9 mouse cellular contexts compared by ENCODE assay signal in the genomic region with DNA sequence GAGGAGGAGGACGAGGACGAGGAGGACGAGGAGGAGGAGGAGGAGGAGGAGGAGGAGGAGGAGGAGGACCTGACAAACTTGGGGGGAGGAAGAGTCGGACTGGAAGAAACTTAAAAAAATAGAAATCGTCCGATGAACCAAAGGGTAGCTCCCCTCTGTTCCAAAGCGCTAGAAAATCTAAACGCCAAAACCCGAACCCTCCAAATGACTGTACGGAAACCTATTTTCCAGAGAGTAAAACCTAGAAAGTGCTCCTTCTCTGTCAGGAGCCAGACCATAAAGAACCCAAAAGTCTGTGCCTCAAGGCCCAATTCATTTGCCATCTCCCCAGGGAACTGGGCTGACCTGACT. TPM values are rescaled to one million over a fixed set of nuclear protein-coding genes. Genes with fewer than 3 reads are reported as not detected.
A peak's percentile ranks its signal among the peaks of the same experiment; 100 is the strongest.
DNase-seq lines count a peak whose midpoint lies in the region; ATAC-seq and TF ChIP-seq lines count a peak whose summit lies in the region.
"Had no signal": no experiment of that assay in that cellular context is flagged by ENCODE, and none has a peak within 500 bp of the region (broad histone marks: within the 10 kb centered on the region; RNA-seq: fewer than 3 reads in every experiment).

No protein-coding gene starts in this region.

- H3K4me2 ChIP-seq in heart, postnatal 0 days (ENCODE audit: low read depth, low read length): peak overlapping the region; percentile 58
- peak overlapping the region; percentile 53 for H3K4me2 ChIP-seq in hindbrain, embryonic 12.5 days (replicated peaks)
- H3K4me2 ChIP-seq in midbrain, embryonic 12.5 days (replicated peaks): peak overlapping the region; percentile 70

- H3K9ac ChIP-seq in heart, postnatal 0 days (replicated peaks; ENCODE audit: low read depth, low read length): peak overlapping the region; percentile 69
- peak overlapping the region; percentile 90 for H3K9ac ChIP-seq in MEL (ENCODE audit: control insufficient read depth, low read depth, low read length, poor library complexity, severe bottlenecking)
- peak overlapping the region; percentile 50 for H3K9ac ChIP-seq in hindbrain, embryonic 12.5 days
- H3K9ac ChIP-seq in midbrain, embryonic 12.5 days (replicated peaks): peak overlapping the region; percentile 63

- no peak for TF ChIP-seq CTCF in heart, postnatal 0 days (IDR thresholded peaks at IDR 0.05; ENCODE audit: low read depth)
- no peak; a peak in 1 of 6 replicates for TF ChIP-seq CTCF in MEL (IDR thresholded peaks at IDR 0.05 in 2 of 3, conservative IDR thresholded peaks at IDR 0.05 in 1 of 3; ENCODE audit: control insufficient read depth in 1 of 3, insufficient read depth in 1 of 3, low read depth in 2 of 3, low read length in 3 of 3, poor library complexity in 1 of 3, severe bottlenecking in 1 of 3)

- WGBS in heart, postnatal 0 days: 60% methylated on average over 7 of the region's 10 CpGs
- 56% methylated on average over 7 of the region's 10 CpGs for WGBS in hindbrain, embryonic 12.5 days
- WGBS in midbrain, embryonic 12.5 days: 59% methylated on average over 7 of the region's 10 CpGs

- no peaks in the 10 kb centered on the region for H3K9me3 ChIP-seq in heart, postnatal 0 days (replicated peaks; ENCODE audit: control insufficient read depth, low read length)
- H3K9me3 ChIP-seq in MEL (replicated peaks; ENCODE audit: insufficient read depth, low read length): no peaks in the 10 kb centered on the region
- no peaks in the 10 kb centered on the region for H3K9me3 ChIP-seq in hindbrain, embryonic 12.5 days (replicated peaks)
- no peaks in the 10 kb centered on the region for H3K9me3 ChIP-seq in midbrain, embryonic 12.5 days

- no peak for TF ChIP-seq EP300 in heart, postnatal 0 days (IDR thresholded peaks at IDR 0.05; ENCODE audit: low read depth)
- TF ChIP-seq EP300 in MEL (IDR thresholded peaks at IDR 0.05; ENCODE audit: low read depth in 1 of 2, low read length in 2 of 2): no peak

- 0 out of 2 replicates have a peak, but pooled peaks cover 13% of the 10 kb centered on the region for H3K4me1 ChIP-seq in heart, postnatal 0 days (ENCODE audit: control insufficient read depth, insufficient read depth)
- peaks cover 0 to 12% of the 10 kb centered on the region in 2 experiments; a peak in 3 of 4 replicates for H3K4me1 ChIP-seq in MEL (ENCODE audit: control insufficient read depth in 1 of 2, insufficient read depth in 2 of 2, low read length in 2 of 2)
- H3K4me1 ChIP-seq in hindbrain, embryonic 12.5 days: peaks cover 15% of the 10 kb centered on the region
- peaks cover 20% of the 10 kb centered on the region for H3K4me1 ChIP-seq in midbrain, embryonic 12.5 days

- H3K4me3 ChIP-seq in heart, postnatal 0 days (ENCODE audit: low read depth, low read length): peak overlapping the region; percentile 54
- H3K4me3 ChIP-seq in MEL (ENCODE audit: control insufficient read depth in 1 of 2, insufficient read depth in 1 of 2, low read depth in 2 of 2, low read length in 2 of 2): peak overlapping the region; percentile 65 to 79
- peak overlapping the region; percentile 49 for H3K4me3 ChIP-seq in hindbrain, embryonic 12.5 days
- peak overlapping the region; percentile 75 for H3K4me3 ChIP-seq in midbrain, embryonic 12.5 days

- no peak for DNase-seq in heart, postnatal 0 days (ENCODE audit: low spot score)
- DNase-seq in heart, postnatal 25 days (ENCODE audit: low spot score): no peak
- no peak for DNase-seq in MEL (ENCODE audit: low read depth, low spot score)
- DNase-seq in cerebellum, adult 9-11 months: no peak
- no peak for DNase-seq in spleen, postnatal 4 days (ENCODE audit: low spot score in 2 of 2)
- DNase-seq in thymus, postnatal 0 days (ENCODE audit: low spot score): no peak

- no peaks in the 10 kb centered on the region for H3K36me3 ChIP-seq in heart, postnatal 0 days (replicated peaks; ENCODE audit: control insufficient read depth, insufficient read depth, low read length)
- peaks cover 0 to 10% of the 10 kb centered on the region in 2 experiments; a peak in 2 of 4 replicates for H3K36me3 ChIP-seq in MEL (ENCODE audit: control insufficient read depth in 1 of 2, insufficient read depth in 2 of 2, low read length in 2 of 2)
- no peaks in the 10 kb centered on the region for H3K36me3 ChIP-seq in hindbrain, embryonic 12.5 days
- H3K36me3 ChIP-seq in midbrain, embryonic 12.5 days: no peaks in the 10 kb centered on the region

- no peak for TF ChIP-seq RAD21 in MEL (IDR thresholded peaks at IDR 0.05; ENCODE audit: low read depth, low read length)

- intact Hi-C loops in heart, postnatal 25 days (cut with DNase I): no loop called here

- no peaks in the 10 kb centered on the region; the same call in 1 of the 2 replicates for H3K79me2 ChIP-seq in MEL (ENCODE audit: control insufficient read depth, insufficient read depth, low read length, poor library complexity)

- no peaks in the 10 kb centered on the region for H3K27me3 ChIP-seq in heart, postnatal 0 days (ENCODE audit: control insufficient read depth, insufficient read depth, low read length)
- H3K27me3 ChIP-seq in MEL (ENCODE audit: control insufficient read depth in 1 of 2, insufficient read depth in 2 of 2, low read length in 2 of 2): no peaks in the 10 kb centered on the region
- peaks cover 25% of the 10 kb centered on the region; the same call in 1 of the 2 replicates for H3K27me3 ChIP-seq in hindbrain, embryonic 12.5 days
- H3K27me3 ChIP-seq in midbrain, embryonic 12.5 days: peaks cover 29% of the 10 kb centered on the region

- no peak for ATAC-seq in heart, postnatal 0 days (ENCODE audit: insufficient read depth, low read depth)
- ATAC-seq in hindbrain, embryonic 12.5 days (ENCODE audit: low FRiP score): no peak
- ATAC-seq in midbrain, embryonic 12.5 days (ENCODE audit: low FRiP score, low read depth): no peak; the same call in 1 of the 2 replicates

- H3K27ac ChIP-seq in heart, postnatal 0 days (ENCODE audit: low read depth): peak overlapping the region; percentile 98
- peak overlapping the region; percentile 96 for H3K27ac ChIP-seq in MEL (ENCODE audit: control insufficient read depth, low read depth, low read length)
- H3K27ac ChIP-seq in hindbrain, embryonic 12.5 days: peak overlapping the region; percentile 92
- H3K27ac ChIP-seq in midbrain, embryonic 12.5 days (replicated peaks): peak overlapping the region; percentile 93

- no peak for TF ChIP-seq POLR2A in MEL (IDR thresholded peaks at IDR 0.05; ENCODE audit: control insufficient read depth in 1 of 2, insufficient read depth in 1 of 2, low read depth in 1 of 2, low read length in 2 of 2, poor library complexity in 1 of 2)

TF ChIP-seq in MEL, 35 proteins besides CTCF, POLR2A, EP300 and RAD21 (continues in another document):
- TF ChIP-seq MXI1 (IDR thresholded peaks at IDR 0.05; ENCODE audit: low read depth, low read length) (no peak), SIN3A (IDR thresholded peaks at IDR 0.05; ENCODE audit: low read length) (no peak), USF2 (IDR thresholded peaks at IDR 0.05; ENCODE audit: borderline replicate concordance in 1 of 2, insufficient read depth in 1 of 2, low read depth in 1 of 2, low read length in 2 of 2) (no peak)

RNA-seq across cellular contexts. Expression of gene Ctdsp1, which starts 5.0 kb away (rescaled TPM):
- total RNA-seq in heart, postnatal 0 days (2014; rRNA removed; ENCODE audit: low replicate concordance): 82.6 and 106 TPM in 2 replicates
- polyA plus RNA-seq in heart, postnatal 0 days (2015; fragmentation: Nextera tagmentation; extraction: Ambion mirVana): 38.0 and 38.4 TPM in 2 replicates
- 100 to 1,000 TPM; 123 to 139 TPM for total RNA-seq in heart, postnatal 25 days (2021)
- 18.0 TPM in 2 replicates for total RNA-seq in MEL (2012; rRNA removed)
- 10 to 100 TPM in 1 of 2 experiments, not detected in 1; 69.8 TPM for polyA plus RNA-seq in MEL (2012; ENCODE audit: insufficient read depth in 1 of 2, insufficient read length in 2 of 2, low read depth in 1 of 2, low replicate concordance in 2 of 2, missing spikeins in 1 of 2)
- 38.8 and 39.2 TPM in 2 replicates for polyA plus RNA-seq in hindbrain, embryonic 12.5 days (2016; fragmentation: Nextera tagmentation; extraction: Ambion mirVana)
- polyA plus RNA-seq in midbrain, embryonic 12.5 days (2016; fragmentation: Nextera tagmentation; extraction: Ambion mirVana): 28.9 and 31.0 TPM in 2 replicates
- polyA plus RNA-seq in thymus, postnatal 0 days (2015; fragmentation: Nextera tagmentation; extraction: Ambion mirVana): 55.5 and 56.1 TPM in 2 replicates

RNA-seq across cellular contexts. Expression of gene Slc11a1, which starts 11.3 kb away (rescaled TPM):
- 2.0 and 2.5 TPM in 2 replicates for total RNA-seq in heart, postnatal 0 days (2014; rRNA removed; ENCODE audit: low replicate concordance)
- 1.6 and 1.8 TPM in 2 replicates for polyA plus RNA-seq in heart, postnatal 0 days (2015; fragmentation: Nextera tagmentation; extraction: Ambion mirVana)
- 1 to 10 TPM; 2.5 to 3.2 TPM for total RNA-seq in heart, postnatal 25 days (2021)
- 0.26 TPM in 1 of 2 replicates, not detected in the other for total RNA-seq in MEL (2012; rRNA removed)
- polyA plus RNA-seq in MEL (2012; ENCODE audit: insufficient read depth in 1 of 2, insufficient read length in 2 of 2, low read depth in 1 of 2, low replicate concordance in 2 of 2, missing spikeins in 1 of 2): under 1 TPM in 1 of 2 experiments, not detected in 1; 0.11 TPM
- polyA plus RNA-seq in hindbrain, embryonic 12.5 days (2016; fragmentation: Nextera tagmentation; extraction: Ambion mirVana): 2.0 and 2.2 TPM in 2 replicates
- 2.3 and 2.4 TPM in 2 replicates for polyA plus RNA-seq in midbrain, embryonic 12.5 days (2016; fragmentation: Nextera tagmentation; extraction: Ambion mirVana)
- 5.6 and 6.1 TPM in 2 replicates for polyA plus RNA-seq in thymus, postnatal 0 days (2015; fragmentation: Nextera tagmentation; extraction: Ambion mirVana)

RNA-seq across cellular contexts. Expression of gene Vil1, which starts 22.8 kb away (rescaled TPM):
- not detected in 2 replicates for total RNA-seq in heart, postnatal 0 days (2014; rRNA removed; ENCODE audit: low replicate concordance)
- 0.16 and 0.36 TPM in 2 replicates for polyA plus RNA-seq in heart, postnatal 0 days (2015; fragmentation: Nextera tagmentation; extraction: Ambion mirVana)
- total RNA-seq in heart, postnatal 25 days (2021): 1 to 10 TPM in 1 of 2 experiments, under 1 TPM in 1; 0.57 to 1.0 TPM
- 0.03 and 0.04 TPM in 2 replicates for total RNA-seq in MEL (2012; rRNA removed)
- polyA plus RNA-seq in MEL (2012; ENCODE audit: insufficient read depth in 1 of 2, insufficient read length in 2 of 2, low read depth in 1 of 2, low replicate concordance in 2 of 2, missing spikeins in 1 of 2): under 1 TPM in 1 of 2 experiments, not detected in 1; 0.04 TPM
- 0.09 and 0.14 TPM in 2 replicates for polyA plus RNA-seq in hindbrain, embryonic 12.5 days (2016; fragmentation: Nextera tagmentation; extraction: Ambion mirVana)
- 0.28 and 0.55 TPM in 2 replicates for polyA plus RNA-seq in midbrain, embryonic 12.5 days (2016; fragmentation: Nextera tagmentation; extraction: Ambion mirVana)
- 0.29 and 0.30 TPM in 2 replicates for polyA plus RNA-seq in thymus, postnatal 0 days (2015; fragmentation: Nextera tagmentation; extraction: Ambion mirVana)
- total RNA-seq: neutrophil, adult 5-6 weeks had no signal

RNA-seq across cellular contexts. Expression of gene Catip, which starts 24.4 kb away (rescaled TPM):
- total RNA-seq in heart, postnatal 0 days (2014; rRNA removed; ENCODE audit: low replicate concordance): 0.12 TPM in 1 of 2 replicates, not detected in the other
- polyA plus RNA-seq in heart, postnatal 0 days (2015; fragmentation: Nextera tagmentation; extraction: Ambion mirVana): 0.51 and 0.61 TPM in 2 replicates
- total RNA-seq in heart, postnatal 25 days (2021): under 1 TPM; 0.18 to 0.28 TPM
- 0.08 TPM in 1 of 2 replicates, not detected in the other for total RNA-seq in MEL (2012; rRNA removed)
- polyA plus RNA-seq in MEL (2012; ENCODE audit: insufficient read depth in 1 of 2, insufficient read length in 2 of 2, low read depth in 1 of 2, low replicate concordance in 2 of 2, missing spikeins in 1 of 2): under 1 TPM in 1 of 2 experiments, not detected in 1; 0.08 TPM
- polyA plus RNA-seq in hindbrain, embryonic 12.5 days (2016; fragmentation: Nextera tagmentation; extraction: Ambion mirVana): 1.4 and 1.5 TPM in 2 replicates
- polyA plus RNA-seq in midbrain, embryonic 12.5 days (2016; fragmentation: Nextera tagmentation; extraction: Ambion mirVana): 0.58 and 0.66 TPM in 2 replicates
- 0.20 and 0.33 TPM in 2 replicates for polyA plus RNA-seq in thymus, postnatal 0 days (2015; fragmentation: Nextera tagmentation; extraction: Ambion mirVana)
- total RNA-seq: neutrophil, adult 5-6 weeks had no signal
